Mouse (Mus musculus): Measurements from ENCODE around the gene Strn3. TPM values are rescaled to one million over a fixed set of nuclear protein-coding genes. Genes with fewer than 3 reads are reported as not detected.
"Not testable (repeated sequence)": the region's sequence is repeated elsewhere in the genome, so short reads cannot be mapped to it uniquely, and the experiment has no call there.

The Strn3 gene
- polyA plus RNA-seq, 1 experiment = 77.4 TPM

DNA sequence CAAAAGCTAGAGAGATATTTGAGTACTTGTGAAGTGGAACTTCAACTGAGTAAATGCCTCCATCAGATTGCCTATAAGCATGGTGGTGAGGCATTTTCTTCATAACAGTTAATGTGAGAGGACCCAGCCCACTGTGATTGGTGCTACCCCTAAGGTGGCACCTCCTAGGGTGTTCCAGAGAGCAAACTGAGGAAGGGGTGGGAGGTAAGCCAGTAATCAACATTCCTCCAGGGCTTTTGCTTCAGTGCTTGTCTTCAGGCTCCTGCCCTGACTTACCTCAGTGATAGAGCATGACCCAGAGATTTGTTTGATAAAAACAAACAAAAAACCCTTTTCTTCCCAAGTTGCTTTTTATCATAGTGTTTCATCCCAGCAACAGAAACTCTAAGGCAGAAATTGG is 27.8 kb downstream of the Strn3 start:
- no peaks in the 10 kb centered on the region for H3K27me3 ChIP-seq (ENCODE audit: control insufficient read depth, insufficient read depth, low read length)
- H3K27ac ChIP-seq (ENCODE audit: insufficient read depth, low read length) = no peak overlapping the region
- H3K4me3 ChIP-seq (replicated peaks; ENCODE audit: insufficient read depth, low read depth, low read length) = no peak overlapping the region
- no peaks in the 10 kb centered on the region for H3K4me1 ChIP-seq (ENCODE audit: control insufficient read depth, insufficient read depth, low read length)
- no peak for DNase-seq
- TF ChIP-seq POLR2A (IDR thresholded peaks at IDR 0.05; ENCODE audit: borderline replicate concordance, insufficient read depth, low read length) = no peak
- no peak for TF ChIP-seq CTCF (IDR thresholded peaks at IDR 0.05; ENCODE audit: borderline replicate concordance, insufficient read depth, low read depth, low read length)

DNA sequence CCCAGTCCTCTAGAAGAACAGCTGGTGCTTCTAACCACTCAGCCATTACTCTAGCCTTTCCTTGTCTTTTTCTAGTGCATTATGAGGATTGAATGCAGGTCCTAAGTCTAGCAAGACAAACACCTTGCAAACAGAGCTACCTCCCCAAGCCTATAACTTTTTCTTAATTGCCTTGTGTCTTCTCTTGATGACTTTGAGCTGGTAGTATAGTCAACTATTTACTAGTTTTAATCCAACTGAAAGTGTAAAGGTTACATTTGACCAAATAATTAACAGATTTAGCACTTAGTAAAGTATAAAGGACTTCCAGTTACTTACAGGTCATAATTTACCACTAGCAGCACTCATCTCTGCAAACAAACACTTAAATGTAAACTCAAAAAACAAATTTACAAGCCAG is 28.7 kb downstream of the Strn3 start:
- H3K4me1 ChIP-seq (ENCODE audit: control insufficient read depth, insufficient read depth, low read length) = no peaks in the 10 kb centered on the region
- H3K4me3 ChIP-seq (replicated peaks; ENCODE audit: insufficient read depth, low read depth, low read length) = no peak overlapping the region
- DNase-seq = no peak
- H3K27me3 ChIP-seq (ENCODE audit: control insufficient read depth, insufficient read depth, low read length) = no peaks in the 10 kb centered on the region
- TF ChIP-seq CTCF (IDR thresholded peaks at IDR 0.05; ENCODE audit: borderline replicate concordance, insufficient read depth, low read depth, low read length) (no peak), POLR2A (IDR thresholded peaks at IDR 0.05; ENCODE audit: borderline replicate concordance, insufficient read depth, low read length) (no peak)
- no peak overlapping the region for H3K27ac ChIP-seq (ENCODE audit: insufficient read depth, low read length)

DNA sequence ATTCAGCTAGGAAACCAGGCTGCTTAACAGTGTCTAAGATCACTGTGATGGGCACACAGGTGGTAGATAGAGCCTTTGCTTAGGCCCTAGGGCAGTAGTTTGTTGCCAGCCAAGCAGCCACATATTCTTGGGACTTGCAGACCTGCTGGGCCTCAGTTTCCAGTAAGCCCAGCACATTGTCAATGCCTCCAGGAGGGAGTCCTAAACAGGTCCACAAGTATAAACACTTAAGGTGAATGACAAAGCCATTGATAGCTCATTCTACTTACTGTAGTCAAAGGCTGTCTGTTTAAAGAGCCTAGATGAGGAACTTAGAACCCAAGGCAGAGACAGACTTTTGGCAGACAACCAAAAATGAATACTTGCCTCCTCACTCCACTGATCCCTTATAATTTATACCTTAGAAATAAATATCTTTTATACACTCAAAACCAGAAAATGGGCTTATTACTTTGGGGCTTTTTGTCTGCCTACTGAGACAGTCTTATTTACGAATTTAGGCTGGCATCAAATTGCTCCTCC is 35.7 kb downstream of the Strn3 start:
- Histone ChIP-seq H3K27ac (ENCODE audit: insufficient read depth, low read length) (no peak overlapping the region), H3K4me3 (replicated peaks; ENCODE audit: insufficient read depth, low read depth, low read length) (no peak overlapping the region), H3K27me3 (ENCODE audit: control insufficient read depth, insufficient read depth, low read length) (no peaks in the 10 kb centered on the region), H3K4me1 (ENCODE audit: control insufficient read depth, insufficient read depth, low read length) (0 out of 2 replicates have a peak, but pooled peaks cover 2% of the 10 kb centered on the region)
- TF ChIP-seq CTCF (IDR thresholded peaks at IDR 0.05; ENCODE audit: borderline replicate concordance, insufficient read depth, low read depth, low read length) (no peak), POLR2A (IDR thresholded peaks at IDR 0.05; ENCODE audit: borderline replicate concordance, insufficient read depth, low read length) (no peak)
- DNase-seq = no peak
- 82% methylated on average over 1 of the region's 1 CpGs for WGBS

DNA sequence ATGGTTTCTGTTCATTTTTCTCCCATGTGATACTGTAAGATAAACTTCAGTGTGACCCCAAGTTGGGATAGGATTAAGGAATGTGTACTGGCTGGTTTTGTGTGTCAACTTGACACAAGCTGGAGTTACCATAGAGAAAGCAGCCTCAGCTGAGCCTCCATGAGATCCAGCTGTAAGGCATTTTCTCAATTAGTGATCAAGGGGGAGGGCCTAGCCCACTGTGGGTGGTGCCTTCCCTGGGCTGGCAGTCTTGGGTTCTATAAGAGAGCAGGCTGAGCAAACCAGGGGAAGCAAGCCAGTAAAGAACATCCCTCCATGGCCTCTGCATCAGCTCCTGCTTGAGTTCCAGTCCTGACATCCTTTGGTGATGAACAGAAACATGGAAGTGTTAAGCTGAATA is 42.3 kb downstream of the Strn3 start:
- H3K4me1 ChIP-seq (ENCODE audit: control insufficient read depth, insufficient read depth, low read length); H3K27me3 ChIP-seq (ENCODE audit: control insufficient read depth, insufficient read depth, low read length); H3K4me3 ChIP-seq (replicated peaks; ENCODE audit: insufficient read depth, low read depth, low read length); H3K27ac ChIP-seq (ENCODE audit: insufficient read depth, low read length); DNase-seq: not testable (repeated sequence)

DNA sequence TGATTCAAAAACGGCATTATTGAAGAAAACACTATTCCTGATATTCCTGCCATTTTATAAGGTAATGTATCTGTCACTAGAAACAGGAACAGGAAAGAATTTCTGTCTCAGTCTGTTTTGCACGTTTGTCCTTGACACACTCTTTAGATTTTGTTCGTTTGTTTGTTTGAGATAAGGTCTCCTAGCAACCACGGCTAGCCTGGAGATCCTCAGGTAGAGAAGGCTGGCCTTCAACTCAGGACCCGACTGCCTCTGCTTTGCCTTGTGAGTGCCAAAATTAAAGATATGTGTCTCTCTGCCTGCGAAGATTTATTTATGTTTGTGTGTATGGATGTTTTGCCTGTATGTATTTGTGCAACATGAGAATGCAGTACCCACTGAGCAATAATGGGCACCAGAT is 49.8 kb downstream of the Strn3 start:
- no peak for DNase-seq
- Histone ChIP-seq H3K27ac (ENCODE audit: insufficient read depth, low read length) (no peak overlapping the region), H3K27me3 (ENCODE audit: control insufficient read depth, insufficient read depth, low read length) (no peaks in the 10 kb centered on the region), H3K4me3 (replicated peaks; ENCODE audit: insufficient read depth, low read depth, low read length) (no peak overlapping the region), H3K4me1 (ENCODE audit: control insufficient read depth, insufficient read depth, low read length) (no peaks in the 10 kb centered on the region)
- WGBS = 72% methylated on average over 6 of the region's 6 CpGs
- TF ChIP-seq CTCF (IDR thresholded peaks at IDR 0.05; ENCODE audit: borderline replicate concordance, insufficient read depth, low read depth, low read length) = no peak
- TF ChIP-seq POLR2A (IDR thresholded peaks at IDR 0.05; ENCODE audit: borderline replicate concordance, insufficient read depth, low read length) = no peak

DNA sequence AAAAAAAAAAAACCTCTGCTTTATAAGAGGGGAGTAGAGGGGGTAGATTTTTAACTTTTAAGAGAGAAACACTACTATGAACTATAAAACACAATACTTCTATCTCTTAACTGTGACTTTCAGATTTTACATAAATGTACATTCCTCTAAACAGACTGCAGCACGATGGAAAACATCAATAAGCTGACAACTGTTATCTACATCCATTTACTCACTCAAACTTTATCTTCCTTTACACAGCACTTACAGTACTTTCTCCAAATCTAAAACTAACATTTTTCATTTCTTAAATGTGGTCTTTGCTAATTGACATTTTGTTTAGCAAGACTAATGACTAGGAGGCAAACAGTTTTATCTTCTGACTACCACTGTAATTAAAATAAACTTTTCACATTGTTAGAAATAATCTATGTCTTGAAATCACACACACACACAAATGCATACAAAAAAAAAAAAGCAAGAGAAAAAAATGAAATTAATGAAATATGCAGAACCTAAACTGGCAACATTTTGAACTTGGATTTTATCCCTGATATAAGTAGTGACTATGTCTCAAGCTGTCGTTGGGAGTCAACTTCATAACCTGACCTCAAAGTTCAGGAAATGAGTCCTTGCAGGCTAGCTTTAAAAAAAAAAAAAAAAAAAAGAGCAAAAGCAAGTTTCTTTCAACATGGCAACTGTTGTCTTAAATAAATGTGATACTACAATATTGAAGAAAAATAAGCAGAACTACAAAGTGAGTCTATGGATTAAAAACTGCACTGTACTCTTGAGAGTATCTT is 54.8 kb downstream of the Strn3 start:
- Histone ChIP-seq H3K27ac (ENCODE audit: insufficient read depth, low read length) (no peak overlapping the region), H3K27me3 (ENCODE audit: control insufficient read depth, insufficient read depth, low read length) (no peaks in the 10 kb centered on the region), H3K4me3 (replicated peaks; ENCODE audit: insufficient read depth, low read depth, low read length) (no peak overlapping the region), H3K4me1 (ENCODE audit: control insufficient read depth, insufficient read depth, low read length) (no peaks in the 10 kb centered on the region)
- DNase-seq = no peak
- WGBS = 72% methylated on average over 2 of the region's 2 CpGs
- TF ChIP-seq CTCF (IDR thresholded peaks at IDR 0.05; ENCODE audit: borderline replicate concordance, insufficient read depth, low read depth, low read length) (no peak), POLR2A (IDR thresholded peaks at IDR 0.05; ENCODE audit: borderline replicate concordance, insufficient read depth, low read length) (no peak)

DNA sequence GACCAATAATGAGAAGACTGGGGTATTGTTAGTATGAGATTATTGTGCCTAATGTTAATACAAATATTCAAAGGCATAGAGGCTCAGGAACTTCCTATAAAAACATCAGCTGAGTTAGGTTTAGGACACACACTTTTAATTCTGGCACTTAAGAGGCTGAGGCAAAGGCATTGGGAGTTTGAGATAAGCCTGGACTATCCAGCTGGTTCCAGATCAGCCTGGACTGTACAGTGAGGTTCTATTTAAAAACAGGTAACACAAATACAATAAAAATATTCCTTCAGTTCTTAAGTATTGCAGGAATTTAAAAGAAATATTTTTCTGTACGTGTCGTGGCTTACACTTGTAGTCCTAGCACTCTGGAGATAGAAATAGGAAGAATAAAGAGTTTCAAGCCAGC is 55.4 kb downstream of the Strn3 start:
- Histone ChIP-seq H3K27ac (ENCODE audit: insufficient read depth, low read length) (no peak overlapping the region), H3K4me3 (replicated peaks; ENCODE audit: insufficient read depth, low read depth, low read length) (no peak overlapping the region), H3K27me3 (ENCODE audit: control insufficient read depth, insufficient read depth, low read length) (no peaks in the 10 kb centered on the region), H3K4me1 (ENCODE audit: control insufficient read depth, insufficient read depth, low read length) (no peaks in the 10 kb centered on the region)
- DNase-seq = no peak
- 96% methylated on average over 2 of the region's 2 CpGs for WGBS
- no peak for TF ChIP-seq POLR2A (IDR thresholded peaks at IDR 0.05; ENCODE audit: borderline replicate concordance, insufficient read depth, low read length)
- no peak for TF ChIP-seq CTCF (IDR thresholded peaks at IDR 0.05; ENCODE audit: borderline replicate concordance, insufficient read depth, low read depth, low read length)

DNA sequence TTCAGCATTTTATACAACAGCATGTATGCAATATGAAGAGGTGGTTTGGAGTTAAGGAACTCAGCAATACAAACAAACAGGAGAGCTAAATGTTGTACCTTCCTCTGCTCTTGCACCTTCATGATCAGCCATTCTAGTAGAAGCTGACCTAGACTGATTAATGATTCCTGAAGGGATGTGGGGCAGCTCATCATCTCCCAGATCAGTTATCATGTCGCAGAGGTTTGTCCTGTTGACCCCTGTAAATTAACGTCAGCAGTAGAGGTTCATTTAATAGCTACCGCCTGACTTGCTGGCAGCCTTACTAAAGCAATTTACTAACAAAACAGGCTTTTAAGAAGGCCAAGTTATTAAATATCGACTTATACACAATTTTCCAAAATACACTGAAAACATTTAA is 58.2 kb downstream of the Strn3 start:
- no peaks in the 10 kb centered on the region for H3K4me1 ChIP-seq (ENCODE audit: control insufficient read depth, insufficient read depth, low read length)
- WGBS = 84% methylated on average over 4 of the region's 4 CpGs
- DNase-seq = no peak
- TF ChIP-seq POLR2A (IDR thresholded peaks at IDR 0.05; ENCODE audit: borderline replicate concordance, insufficient read depth, low read length) (no peak), CTCF (IDR thresholded peaks at IDR 0.05; ENCODE audit: borderline replicate concordance, insufficient read depth, low read depth, low read length) (no peak)
- H3K27me3 ChIP-seq (ENCODE audit: control insufficient read depth, insufficient read depth, low read length) = no peaks in the 10 kb centered on the region
- no peak overlapping the region for H3K27ac ChIP-seq (ENCODE audit: insufficient read depth, low read length)
- H3K4me3 ChIP-seq (replicated peaks; ENCODE audit: insufficient read depth, low read depth, low read length) = no peak overlapping the region

All from cerebellum, adult 2 months (tissue).